Mouse (Mus musculus) lung, postnatal 0 days (tissue): ENCODE results near the gene Rai2.

Source experiments
- CTCF ChIP-seq: IDR thresholded peaks from 2 replicates; pipeline ENCODE4 v1.5.1; 2016; ENCODE audit warnings: antibody characterized with exemption, mild to moderate bottlenecking
- EP300 ChIP-seq: IDR thresholded peaks from 2 replicates; pipeline ENCODE4 v1.6.1; 2016; ENCODE audit warnings: antibody characterized with exemption, mild to moderate bottlenecking, control low read depth

DNA sequence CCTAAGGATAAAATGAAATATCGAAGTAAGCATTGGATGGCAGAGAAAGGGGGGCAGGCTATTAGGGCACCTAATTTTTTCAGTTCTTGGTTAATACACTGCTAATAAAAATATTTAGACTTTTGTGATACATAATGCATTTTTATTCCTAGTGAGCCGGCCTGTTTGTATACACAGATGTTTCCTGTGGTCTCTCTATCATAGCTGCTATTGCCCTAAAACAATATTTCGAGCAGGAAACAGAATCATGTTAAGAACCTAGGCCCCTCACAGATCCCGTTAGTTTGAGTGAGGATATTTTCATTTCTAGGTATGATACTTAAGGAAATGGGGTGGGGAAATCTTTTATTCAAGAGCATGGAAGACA is 17.4 kb downstream of the Rai2 start:
- TF ChIP-seq CTCF = no peak
- no peak for TF ChIP-seq EP300
